Mouse (Mus musculus): Measurements from ENCODE around the gene Ugt1a6b. TPM values are rescaled to one million over a fixed set of nuclear protein-coding genes. Genes with fewer than 3 reads are reported as not detected.

Ugt1a6b gene
- total and polyA plus RNA-seq, 2 experiments from 2014 or later, result 2.0 to 2.9 TPM

GRCm38 (mm10) chr1:88262255-88262654 lies 159.2 kb downstream of the Ugt1a6b start:
- Histone ChIP-seq H3K4me1 (ENCODE audit: insufficient read depth) (no peaks in the 10 kb centered on the region), H3K9me3 (ENCODE audit: low read length) (peaks cover 8% of the 10 kb centered on the region), H3K36me3 (ENCODE audit: insufficient read depth) (peaks cover 82% of the 10 kb centered on the region), H3K9ac (no peak overlapping the region), H3K27ac (ENCODE audit: low read depth, low read length) (no peak overlapping the region), H3K27me3 (ENCODE audit: insufficient read depth, low read length) (no peaks in the 10 kb centered on the region), H3K4me3 (ENCODE audit: low read depth, low read length) (no peak overlapping the region), H3K4me2 (ENCODE audit: low read depth) (no peak overlapping the region)
- peak; percentile 45 for DNase-seq
- WGBS, result 81% methylated on average over 4 of the region's 4 CpGs
- no peak for TF ChIP-seq CTCF (IDR thresholded peaks at IDR 0.05; ENCODE audit: low read depth)
- ATAC-seq, result no peak

DNA sequence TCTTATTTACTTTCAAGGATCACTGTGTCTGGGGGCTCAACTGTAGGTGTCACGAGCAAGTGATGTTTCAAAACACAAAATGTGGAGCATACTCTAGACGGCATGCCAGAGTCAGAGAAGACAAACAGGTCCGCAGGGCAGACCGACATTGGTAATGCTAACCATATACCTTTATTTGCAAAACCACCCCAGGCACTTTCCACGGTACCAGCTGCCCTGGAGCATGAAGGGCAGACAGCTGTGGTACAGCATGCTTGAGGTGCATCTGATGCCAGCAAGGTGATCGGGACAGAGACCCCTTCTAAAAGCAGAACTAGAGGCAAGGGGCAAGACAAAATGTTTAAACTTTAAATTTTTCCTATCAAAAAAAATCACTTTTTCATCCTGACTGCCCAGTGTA lies 159.9 kb downstream of the Ugt1a6b start:
- no peak for TF ChIP-seq CTCF (IDR thresholded peaks at IDR 0.05; ENCODE audit: low read depth)

DNA sequence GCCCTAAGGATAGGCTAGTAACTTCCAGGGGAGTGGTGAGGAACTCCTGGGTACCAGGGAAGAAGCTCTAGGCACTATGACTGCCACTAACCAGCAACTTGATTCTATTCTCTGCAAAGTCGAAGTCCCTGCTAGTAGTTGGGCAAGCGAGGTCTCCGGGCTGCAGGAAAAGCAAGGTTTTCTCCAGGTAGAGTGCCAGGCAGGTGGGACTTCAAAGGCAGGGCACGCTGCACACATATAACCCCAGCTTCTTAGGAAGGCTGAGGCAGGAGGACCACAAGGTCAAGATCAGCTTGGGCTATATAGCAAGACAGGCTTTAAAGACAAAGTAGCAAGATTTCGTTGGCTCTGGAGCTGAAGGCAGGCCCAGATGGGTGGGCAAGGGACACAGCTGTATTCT lies 160.7 kb downstream of the Ugt1a6b start:
- 93% methylated on average over 5 of the region's 5 CpGs for WGBS
- no peak overlapping the region for H3K9ac ChIP-seq
- peaks cover 97% of the 10 kb centered on the region for H3K36me3 ChIP-seq (ENCODE audit: insufficient read depth)

More for the DNA sequence above, 159.9 kb downstream of the Ugt1a6b start:
- no peaks in the 10 kb centered on the region for H3K27me3 ChIP-seq (ENCODE audit: insufficient read depth, low read length)
- H3K4me2 ChIP-seq (ENCODE audit: low read depth), result no peak overlapping the region
- 77% methylated on average over 6 of the region's 6 CpGs for WGBS
- ATAC-seq, result no peak
- no peak overlapping the region for H3K9ac ChIP-seq
- no peaks in the 10 kb centered on the region for H3K4me1 ChIP-seq (ENCODE audit: insufficient read depth)
- peaks cover 89% of the 10 kb centered on the region for H3K36me3 ChIP-seq (ENCODE audit: insufficient read depth)
- H3K9me3 ChIP-seq (ENCODE audit: low read length), result peaks cover 1% of the 10 kb centered on the region; the same call in 1 of the 2 replicates
- H3K4me3 ChIP-seq (ENCODE audit: low read depth, low read length), result no peak overlapping the region
- no peak overlapping the region for H3K27ac ChIP-seq (ENCODE audit: low read depth, low read length)
- DNase-seq, result no peak

GRCm38 (mm10) chr1:88264237-88264868 lies 161.3 kb downstream of the Ugt1a6b start:
- no peak for ATAC-seq
- DNase-seq, result no peak

More for the DNA sequence above, 160.7 kb downstream of the Ugt1a6b start:
- Histone ChIP-seq H3K4me2 (ENCODE audit: low read depth) (no peak overlapping the region), H3K4me3 (ENCODE audit: low read depth, low read length) (no peak overlapping the region), H3K4me1 (ENCODE audit: insufficient read depth) (no peaks in the 10 kb centered on the region), H3K9me3 (ENCODE audit: low read length) (no peaks in the 10 kb centered on the region), H3K27ac (ENCODE audit: low read depth, low read length) (no peak overlapping the region), H3K27me3 (ENCODE audit: insufficient read depth, low read length) (no peaks in the 10 kb centered on the region)
- DNase-seq (no peak), ATAC-seq (no peak)
- no peak for TF ChIP-seq CTCF (IDR thresholded peaks at IDR 0.05; ENCODE audit: low read depth)

DNA sequence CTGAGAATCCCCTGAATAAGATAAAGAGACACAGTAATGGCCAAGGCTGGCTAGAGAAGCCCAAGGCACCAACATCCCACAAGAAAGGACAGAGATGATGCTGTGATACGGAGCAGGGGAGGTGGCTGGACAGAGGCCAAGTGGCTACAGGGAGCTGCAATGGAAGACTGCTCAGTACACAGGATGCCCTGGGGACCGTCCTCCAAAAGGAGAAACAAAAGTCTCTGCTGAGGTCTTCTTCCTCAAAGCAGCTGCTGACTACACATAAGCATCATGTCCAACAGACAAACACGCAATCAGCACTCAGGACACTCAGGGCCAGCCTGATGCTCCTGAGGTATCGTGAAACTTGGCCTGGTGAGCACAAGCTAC lies 161.8 kb downstream of the Ugt1a6b start:
- 75% methylated on average over 4 of the region's 4 CpGs for WGBS
- no peak overlapping the region for H3K4me3 ChIP-seq (ENCODE audit: low read depth, low read length)

More at GRCm38 (mm10) chr1:88264237-88264868, 161.3 kb downstream of the Ugt1a6b start:
- peaks cover 100% of the 10 kb centered on the region for H3K36me3 ChIP-seq (ENCODE audit: insufficient read depth)
- no peaks in the 10 kb centered on the region for H3K27me3 ChIP-seq (ENCODE audit: insufficient read depth, low read length)
- H3K4me2 ChIP-seq (ENCODE audit: low read depth), result no peak overlapping the region
- TF ChIP-seq CTCF (IDR thresholded peaks at IDR 0.05; ENCODE audit: low read depth), result no peak
- WGBS, result 90% methylated on average over 7 of the region's 7 CpGs
- no peak overlapping the region for H3K9ac ChIP-seq
- no peak overlapping the region for H3K27ac ChIP-seq (ENCODE audit: low read depth, low read length)
- no peak overlapping the region for H3K4me3 ChIP-seq (ENCODE audit: low read depth, low read length)
- no peaks in the 10 kb centered on the region for H3K9me3 ChIP-seq (ENCODE audit: low read length)
- no peaks in the 10 kb centered on the region for H3K4me1 ChIP-seq (ENCODE audit: insufficient read depth)

DNA sequence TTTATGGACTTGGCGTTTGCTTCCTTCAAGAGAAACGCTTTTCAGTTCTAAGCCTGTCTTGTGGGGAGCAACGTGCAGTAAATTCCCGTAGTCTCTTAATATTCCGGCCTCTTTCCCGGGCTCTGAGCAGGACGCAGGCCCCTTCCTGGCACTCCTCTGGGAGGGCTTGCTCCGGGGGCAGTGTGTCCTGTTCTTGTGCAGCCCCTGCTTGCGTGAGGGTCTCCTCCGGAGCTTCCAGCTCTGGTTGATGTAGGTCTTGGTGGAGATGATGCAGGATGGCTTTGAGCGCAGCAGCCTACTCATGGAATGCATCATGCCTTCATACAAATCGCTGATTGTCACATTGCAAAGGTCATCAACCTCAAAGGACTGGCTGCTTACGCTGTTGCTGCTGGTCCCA lies 163.1 kb downstream of the Ugt1a6b start:
- no peak overlapping the region for H3K4me3 ChIP-seq (ENCODE audit: low read depth, low read length)
- H3K4me2 ChIP-seq (ENCODE audit: low read depth), result no peak overlapping the region
- no peak for ATAC-seq
- H3K27me3 ChIP-seq (ENCODE audit: insufficient read depth, low read length), result no peaks in the 10 kb centered on the region
- no peaks in the 10 kb centered on the region for H3K9me3 ChIP-seq (ENCODE audit: low read length)
- no peak for TF ChIP-seq CTCF (IDR thresholded peaks at IDR 0.05; ENCODE audit: low read depth)
- 91% methylated on average over 13 of the region's 13 CpGs for WGBS
- DNase-seq, result no peak
- no peak overlapping the region for H3K27ac ChIP-seq (ENCODE audit: low read depth, low read length)
- no peaks in the 10 kb centered on the region for H3K4me1 ChIP-seq (ENCODE audit: insufficient read depth)
- peaks cover 90% of the 10 kb centered on the region for H3K36me3 ChIP-seq (ENCODE audit: insufficient read depth)
- no peak overlapping the region for H3K9ac ChIP-seq

More for the DNA sequence above, 161.8 kb downstream of the Ugt1a6b start:
- H3K4me1 ChIP-seq (ENCODE audit: insufficient read depth), result no peaks in the 10 kb centered on the region
- no peak for DNase-seq
- TF ChIP-seq CTCF (IDR thresholded peaks at IDR 0.05; ENCODE audit: low read depth), result no peak
- H3K27ac ChIP-seq (ENCODE audit: low read depth, low read length), result no peak overlapping the region
- H3K36me3 ChIP-seq (ENCODE audit: insufficient read depth), result peaks cover 100% of the 10 kb centered on the region
- H3K9ac ChIP-seq, result no peak overlapping the region
- ATAC-seq, result no peak
- H3K9me3 ChIP-seq (ENCODE audit: low read length), result no peaks in the 10 kb centered on the region
- no peak overlapping the region for H3K4me2 ChIP-seq (ENCODE audit: low read depth)
- H3K27me3 ChIP-seq (ENCODE audit: insufficient read depth, low read length), result no peaks in the 10 kb centered on the region

DNA sequence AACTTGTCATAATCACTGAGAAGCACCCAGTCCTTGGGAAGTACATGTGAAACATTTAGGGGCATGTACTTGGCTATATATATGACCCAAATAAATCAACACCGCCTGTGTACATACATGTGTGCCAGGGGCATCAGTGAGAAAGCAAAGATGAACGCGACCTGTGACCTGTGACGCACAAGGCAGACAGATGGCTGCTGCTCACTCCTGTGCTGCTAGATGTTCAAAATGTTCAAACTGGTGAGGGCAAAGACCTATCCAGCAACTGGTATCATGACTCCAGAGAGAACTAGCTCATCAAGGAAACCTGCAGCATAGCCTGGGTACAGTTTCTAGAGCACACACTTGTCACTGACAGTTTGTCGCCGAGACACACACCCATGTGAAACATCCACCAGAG lies 164.4 kb downstream of the Ugt1a6b start:
- peaks cover 82% of the 10 kb centered on the region for H3K36me3 ChIP-seq (ENCODE audit: insufficient read depth)
- H3K9ac ChIP-seq, result no peak overlapping the region
- H3K9me3 ChIP-seq (ENCODE audit: low read length), result no peaks in the 10 kb centered on the region
- H3K27ac ChIP-seq (ENCODE audit: low read depth, low read length), result no peak overlapping the region
- H3K27me3 ChIP-seq (ENCODE audit: insufficient read depth, low read length), result no peaks in the 10 kb centered on the region
- no peak overlapping the region for H3K4me2 ChIP-seq (ENCODE audit: low read depth)
- TF ChIP-seq CTCF (IDR thresholded peaks at IDR 0.05; ENCODE audit: low read depth), result no peak
- no peaks in the 10 kb centered on the region for H3K4me1 ChIP-seq (ENCODE audit: insufficient read depth)
- H3K4me3 ChIP-seq (ENCODE audit: low read depth, low read length), result no peak overlapping the region
- 95% methylated on average over 6 of the region's 6 CpGs for WGBS
- ATAC-seq (no peak), DNase-seq (no peak)

Data from forebrain, postnatal 0 days (tissue).